14 mouse cellular contexts compared by ENCODE assay signal in genomic region chr12:90643891-90644290, GRCm38 (mm10).
A peak's percentile ranks its signal among the peaks of the same experiment; 100 is the strongest.
DNase-seq lines count a peak whose midpoint lies in the region; ATAC-seq and TF ChIP-seq lines count a peak whose summit lies in the region.
"Had no signal": no experiment of that assay in that cellular context is flagged by ENCODE, and none has a peak within 500 bp of the region (broad histone marks: within the 10 kb centered on the region; RNA-seq: fewer than 3 reads in every experiment).

No protein-coding gene starts in this region.

- WGBS in lung, embryonic 14.5 days, result 7% methylated on average over 1 of the region's 1 CpGs
- 5% methylated on average over 1 of the region's 1 CpGs for WGBS in lung, postnatal 0 days
- WGBS in embryonic facial prominence, embryonic 14.5 days, result 8% methylated on average over 1 of the region's 1 CpGs

- H3K27ac ChIP-seq in lung, embryonic 14.5 days (ENCODE audit: low read depth), result no peak overlapping the region
- no peak overlapping the region for H3K27ac ChIP-seq in lung, postnatal 0 days (ENCODE audit: low read length)
- no peak overlapping the region for H3K27ac ChIP-seq in embryonic facial prominence, embryonic 14.5 days (replicated peaks; ENCODE audit: low read depth, low read length)

- no peak overlapping the region for H3K4me3 ChIP-seq in lung, embryonic 14.5 days (ENCODE audit: low read depth, low read length)
- H3K4me3 ChIP-seq in lung, postnatal 0 days (ENCODE audit: low read depth, low read length), result no peak overlapping the region
- H3K4me3 ChIP-seq in embryonic facial prominence, embryonic 14.5 days (ENCODE audit: low read depth, low read length), result no peak overlapping the region
- H3K4me3 ChIP-seq: megakaryocyte, embryonic 14.5 days had no signal

- no peaks in the 10 kb centered on the region for H3K27me3 ChIP-seq in lung, embryonic 14.5 days (ENCODE audit: insufficient read depth, low read length)
- no peaks in the 10 kb centered on the region for H3K27me3 ChIP-seq in lung, postnatal 0 days (replicated peaks; ENCODE audit: insufficient read depth, low read length)
- no peaks in the 10 kb centered on the region for H3K27me3 ChIP-seq in embryonic facial prominence, embryonic 14.5 days (replicated peaks; ENCODE audit: control insufficient read depth, insufficient read depth, low read length)
- H3K27me3 ChIP-seq: megakaryocyte, embryonic 14.5 days had no signal

- DNase-seq in adrenal gland, postnatal 14 days, result peak; percentile 51
- no peak for DNase-seq in adrenal gland, postnatal 36 days
- DNase-seq in lung, embryonic 14.5 days, result peak; percentile 46
- DNase-seq in lung, postnatal 0 days (ENCODE audit: low spot score), result no peak
- DNase-seq in embryonic facial prominence, embryonic 14.5 days (ENCODE audit: low spot score), result peak; percentile 53
- DNase-seq in retina, postnatal 1 day, result peak; percentile 42
- DNase-seq in c-Kit-positive CD71-positive TER-119-positive erythroid progenitor cells, embryonic 14.5 days (ENCODE audit: low spot score), result no peak
- DNase-seq: heart, postnatal 4 days; kidney, adult 8-10 months; thymus, postnatal 25 days had no signal

- no peaks in the 10 kb centered on the region for H3K4me1 ChIP-seq in lung, embryonic 14.5 days (ENCODE audit: insufficient read depth)
- no peaks in the 10 kb centered on the region for H3K4me1 ChIP-seq in lung, postnatal 0 days (ENCODE audit: insufficient read depth, low read depth, low read length)
- no peaks in the 10 kb centered on the region for H3K4me1 ChIP-seq in embryonic facial prominence, embryonic 14.5 days (ENCODE audit: control insufficient read depth, insufficient read depth, low read length)
- H3K4me1 ChIP-seq: megakaryocyte, embryonic 14.5 days had no signal

- no peak for TF ChIP-seq CTCF in lung, embryonic 14.5 days (IDR thresholded peaks at IDR 0.05; ENCODE audit: low read depth)
- TF ChIP-seq CTCF in lung, postnatal 0 days (IDR thresholded peaks at IDR 0.05), result no peak

- ATAC-seq in lung, embryonic 14.5 days (ENCODE audit: insufficient read depth), result peak; percentile 71
- ATAC-seq in lung, postnatal 0 days, result no peak
- ATAC-seq in embryonic facial prominence, embryonic 14.5 days (ENCODE audit: low read depth), result peak; percentile 61; the same call in 1 of the 2 replicates
- ATAC-seq in inflammation-experienced regulatory T-cells, adult 6 months, result no peak
- ATAC-seq: activated CD4-positive, CD25-positive, alpha-beta regulatory T cell, adult 4 months had no signal

- no peaks in the 10 kb centered on the region for H3K9me3 ChIP-seq in lung, embryonic 14.5 days (ENCODE audit: low read depth, low read length)
- H3K9me3 ChIP-seq in lung, postnatal 0 days (ENCODE audit: low read length), result no peaks in the 10 kb centered on the region
- H3K9me3 ChIP-seq in embryonic facial prominence, embryonic 14.5 days (ENCODE audit: control insufficient read depth, low read length), result no peaks in the 10 kb centered on the region

- no peaks in the 10 kb centered on the region for H3K36me3 ChIP-seq in lung, embryonic 14.5 days (ENCODE audit: insufficient read depth)
- H3K36me3 ChIP-seq in lung, postnatal 0 days (ENCODE audit: insufficient read depth, low read length), result no peaks in the 10 kb centered on the region
- H3K36me3 ChIP-seq in embryonic facial prominence, embryonic 14.5 days (ENCODE audit: control insufficient read depth, insufficient read depth, low read length), result no peaks in the 10 kb centered on the region
- H3K36me3 ChIP-seq: G1E had no signal

- H3K4me2 ChIP-seq in lung, embryonic 14.5 days, result no peak overlapping the region
- no peak overlapping the region for H3K4me2 ChIP-seq in lung, postnatal 0 days (replicated peaks; ENCODE audit: low read depth, low read length)
- H3K4me2 ChIP-seq in embryonic facial prominence, embryonic 14.5 days (ENCODE audit: low read depth, low read length), result no peak overlapping the region

- no peak overlapping the region for H3K9ac ChIP-seq in lung, embryonic 14.5 days
- no peak overlapping the region for H3K9ac ChIP-seq in lung, postnatal 0 days (replicated peaks; ENCODE audit: low read depth)
- no peak overlapping the region for H3K9ac ChIP-seq in embryonic facial prominence, embryonic 14.5 days (ENCODE audit: low read depth, low read length)

- no peak for TF ChIP-seq EP300 in lung, postnatal 0 days (IDR thresholded peaks at IDR 0.05)

Comparison
In these comparisons a context has a peak if more than half of its experiments do, and no peak if none do; other contexts are left out.
1. DNase-seq: peak in adrenal gland, postnatal 14 days (single experiment), lung, embryonic 14.5 days (single experiment), embryonic facial prominence, embryonic 14.5 days (single experiment) and retina, postnatal 1 day (single experiment); none in adrenal gland, postnatal 36 days (0 of 2), lung, postnatal 0 days (single experiment) and c-Kit-positive CD71-positive TER-119-positive erythroid progenitor cells, embryonic 14.5 days (single experiment).
2. ATAC-seq: peak in lung, embryonic 14.5 days (single experiment) and embryonic facial prominence, embryonic 14.5 days (single experiment); none in lung, postnatal 0 days (single experiment) and inflammation-experienced regulatory T-cells, adult 6 months (single experiment).